Mouse (Mus musculus): Measurements from ENCODE around the gene Fignl1.
A peak's percentile ranks its signal among the peaks of the same experiment; 100 is the strongest.

Fignl1 gene

GRCm38 (mm10) chr11:11832755-11833084, 24.0 kb upstream of the Fignl1 start:
- DNase-seq (ENCODE audit: low spot score in 2 of 2) = no peak

GRCm38 (mm10) chr11:11831940-11832754, 23.4 kb upstream of the Fignl1 start:
- no peak for DNase-seq (ENCODE audit: low spot score in 2 of 2)

GRCm38 (mm10) chr11:11831526-11831925, 22.8 kb upstream of the Fignl1 start:
- DNase-seq (ENCODE audit: low spot score in 2 of 2) = no peak

- DNase-seq (ENCODE audit: low spot score in 2 of 2) = no peak
These were observed 22.2 kb upstream of the Fignl1 start for GRCm38 (mm10) chr11:11830884-11831495.

DNA sequence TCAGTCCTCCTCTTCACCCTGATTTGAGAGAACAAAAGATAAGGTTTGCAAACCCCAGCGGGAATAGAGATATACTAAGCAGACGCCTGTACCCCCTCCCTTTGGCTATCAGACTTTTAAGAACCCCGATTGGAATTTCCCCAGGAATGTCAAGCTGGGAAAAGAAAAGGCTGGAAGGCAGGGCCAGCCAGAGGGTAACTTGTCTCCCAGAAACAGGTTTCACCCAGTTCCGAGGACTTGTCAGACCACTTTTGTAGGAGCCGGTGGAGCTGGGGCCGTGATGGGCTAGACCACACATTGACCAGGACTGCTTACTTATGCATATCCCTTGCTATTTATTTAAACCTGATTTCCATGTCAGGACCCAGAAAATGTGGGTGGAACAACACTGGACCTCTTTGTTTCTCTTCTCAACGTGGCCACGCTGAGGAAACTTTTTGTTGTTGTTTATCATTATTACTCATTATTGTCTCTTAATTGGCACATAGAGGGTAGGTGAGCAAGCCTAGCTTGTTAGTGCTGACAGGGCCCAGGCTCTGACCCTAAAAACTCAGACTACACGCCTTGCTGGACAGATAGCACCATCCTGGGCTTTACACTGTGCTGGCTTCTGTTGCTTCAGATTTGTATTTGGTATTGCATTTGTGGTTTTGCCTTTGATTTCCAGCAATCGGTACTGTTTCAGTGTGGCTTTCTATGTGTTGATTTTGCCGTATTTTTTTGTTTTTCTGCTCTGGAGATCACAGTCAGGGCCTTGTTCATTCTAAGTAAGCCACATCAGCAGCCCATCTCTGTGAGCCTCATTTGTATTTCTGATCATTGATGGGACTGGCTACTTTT, 20.6 kb upstream of the Fignl1 start:
- DNase-seq (ENCODE audit: low spot score in 2 of 2) = no peak

DNA sequence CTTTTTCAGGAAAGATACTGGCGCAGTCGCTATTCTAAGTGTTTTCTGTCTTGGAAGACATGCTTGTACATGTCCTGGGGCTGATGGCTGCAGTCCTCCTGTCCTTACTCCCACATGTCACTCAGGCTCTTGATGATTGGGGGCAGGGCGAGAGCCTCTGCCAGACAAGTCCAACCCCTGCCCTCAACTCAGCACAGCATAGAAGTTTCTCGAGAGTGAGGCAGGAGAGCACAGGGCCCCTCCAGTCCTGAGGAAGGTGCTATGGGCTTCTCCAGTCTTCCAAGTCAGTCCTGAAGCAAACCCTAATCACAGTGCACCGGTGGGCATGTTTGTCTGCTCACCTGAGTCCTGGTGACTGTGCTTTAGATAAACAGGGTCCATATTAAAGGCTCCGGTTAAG, 20.0 kb upstream of the Fignl1 start:
- DNase-seq (ENCODE audit: low spot score in 2 of 2) = no peak

- no peak for DNase-seq (ENCODE audit: low spot score in 2 of 2)
These were observed 19.5 kb upstream of the Fignl1 start for GRCm38 (mm10) chr11:11828251-11828650.

DNA sequence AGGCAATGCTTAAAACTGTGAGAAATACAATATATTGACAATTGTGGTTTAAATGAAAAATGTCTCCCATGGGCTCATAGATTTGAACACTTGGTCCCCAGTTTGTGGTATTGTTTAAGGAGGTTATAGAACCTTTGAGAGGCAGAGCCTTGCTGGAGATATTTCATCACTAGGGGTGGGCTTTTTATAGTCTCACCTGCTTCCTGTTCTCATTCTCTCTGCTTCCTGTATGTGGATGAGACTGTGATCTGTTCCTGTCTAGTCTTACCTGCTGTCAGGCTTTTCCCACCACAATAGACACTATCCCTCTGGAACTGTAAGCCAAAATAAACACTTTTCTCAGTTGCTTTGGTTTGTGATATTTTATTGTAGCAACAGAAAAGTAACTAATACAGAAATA, 17.7 kb upstream of the Fignl1 start:
- no peak for DNase-seq (ENCODE audit: low spot score in 2 of 2)

DNA sequence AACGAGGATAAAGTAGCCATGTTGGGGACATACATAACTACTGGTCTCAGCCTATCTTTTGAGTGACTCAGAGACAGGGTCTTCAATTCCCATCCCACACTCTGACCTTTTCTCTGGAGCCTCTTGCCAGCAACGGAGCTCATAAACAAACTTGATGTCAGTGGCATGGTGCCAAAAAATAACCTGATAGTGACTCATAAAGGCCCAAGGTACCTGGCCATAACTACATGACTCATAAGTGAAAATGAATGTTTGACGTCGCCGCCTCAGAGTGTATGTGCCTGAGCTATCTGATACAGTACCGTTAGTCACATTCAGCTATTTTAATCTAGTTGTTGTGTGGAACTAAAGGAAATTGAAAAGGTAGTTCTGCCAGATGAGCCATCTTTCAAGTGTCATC, 16.9 kb upstream of the Fignl1 start:
- DNase-seq (ENCODE audit: low spot score in 2 of 2) = no peak

- no peak for DNase-seq (ENCODE audit: low spot score in 2 of 2)
These were observed 16.3 kb upstream of the Fignl1 start for GRCm38 (mm10) chr11:11824970-11825635.

DNA sequence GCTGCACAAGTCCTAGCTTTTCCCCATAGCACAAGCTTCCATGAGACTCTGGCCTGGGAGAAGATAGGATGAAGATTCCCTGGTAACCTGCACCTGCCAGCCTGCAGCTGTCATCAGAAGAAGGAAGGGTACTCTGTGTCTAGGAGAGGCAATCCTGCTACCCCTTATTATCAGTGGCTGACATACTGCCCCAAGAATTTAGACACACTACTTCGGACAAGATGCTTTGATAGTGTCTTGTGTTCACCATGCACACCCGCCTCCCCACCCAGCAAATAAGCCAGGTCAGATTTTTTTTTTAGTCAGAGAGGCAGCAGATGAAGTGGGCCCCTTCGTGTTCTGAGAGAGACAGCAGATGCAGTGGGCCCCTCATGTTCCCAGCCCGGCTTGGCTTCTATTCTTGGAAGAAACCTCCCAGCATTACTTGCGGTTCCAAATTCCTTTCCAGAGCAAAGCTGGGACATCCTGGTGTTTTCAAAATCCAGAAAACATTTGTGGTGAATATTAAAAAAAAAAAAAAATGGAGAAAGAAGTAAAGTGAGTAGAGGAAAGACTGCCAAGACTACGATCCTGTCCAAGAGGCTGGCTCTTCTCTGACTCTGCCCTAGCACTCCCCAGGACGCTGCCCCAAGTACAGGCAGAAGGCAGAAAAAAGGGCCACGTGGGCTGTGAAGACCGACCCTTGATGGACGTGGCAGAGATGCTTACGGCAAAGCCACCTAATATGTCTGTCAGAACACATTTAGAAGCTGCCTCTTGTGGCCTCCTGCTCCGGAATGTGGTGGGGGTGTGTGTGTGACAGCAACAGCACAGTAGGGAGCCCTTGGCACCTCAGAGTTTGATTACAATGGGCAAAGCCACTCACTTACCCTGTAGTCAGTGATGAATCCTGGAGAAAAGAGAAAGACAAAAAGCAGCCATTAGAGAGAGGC, 15.5 kb upstream of the Fignl1 start:
- no peak for DNase-seq (ENCODE audit: low spot score in 2 of 2)

GRCm38 (mm10) chr11:11822181-11823095, 13.7 kb upstream of the Fignl1 start:
- no peak for DNase-seq (ENCODE audit: low spot score in 2 of 2)

- DNase-seq (ENCODE audit: low spot score in 2 of 2) = no peak
These were observed 12.7 kb upstream of the Fignl1 start for GRCm38 (mm10) chr11:11821387-11821975.

GRCm38 (mm10) chr11:11820737-11821136, 12.0 kb upstream of the Fignl1 start:
- DNase-seq (ENCODE audit: low spot score in 2 of 2) = no peak

DNA sequence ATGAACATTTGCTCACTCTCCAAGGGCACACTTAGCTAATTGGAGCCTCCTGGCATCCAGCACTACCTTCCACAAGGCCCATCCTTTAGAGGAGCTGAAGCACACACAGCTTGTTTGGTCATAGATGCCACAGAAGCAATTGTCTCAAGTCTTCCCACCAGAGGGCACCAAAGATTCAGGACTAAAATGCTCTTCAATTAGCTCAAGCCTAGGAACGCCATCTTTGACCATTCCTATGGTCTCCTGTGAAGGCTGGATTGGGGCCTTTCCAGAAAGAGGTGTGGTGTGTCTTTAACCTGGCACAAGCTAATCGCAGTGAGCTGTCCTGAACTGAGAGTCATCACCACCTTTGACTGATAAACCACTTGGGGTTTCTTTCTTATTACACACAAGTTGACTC, 11.5 kb upstream of the Fignl1 start:
- DNase-seq (ENCODE audit: low spot score in 2 of 2) = peak; percentile 62 to 69

DNA sequence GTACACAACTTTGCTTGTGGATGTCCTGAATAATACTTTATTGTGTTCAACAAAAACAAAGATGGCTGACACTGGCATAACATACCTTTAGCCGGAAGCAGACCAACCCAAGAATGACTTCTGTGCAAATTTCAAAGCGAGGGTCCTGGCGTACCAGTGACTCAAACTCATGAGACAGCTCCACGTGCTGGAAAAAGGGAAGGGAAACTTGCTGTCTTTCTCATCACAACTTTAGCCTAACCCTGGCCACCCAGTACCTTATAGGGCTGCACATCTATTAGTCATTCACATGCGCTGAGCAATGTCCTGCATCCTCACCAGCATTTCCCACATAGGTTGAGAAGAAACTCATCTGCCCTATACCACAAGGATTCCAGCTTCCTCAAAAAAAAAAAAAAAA, 10.4 kb upstream of the Fignl1 start:
- DNase-seq (ENCODE audit: low spot score in 2 of 2) = no peak

- no peak for DNase-seq (ENCODE audit: low spot score in 2 of 2)
These were observed 10.0 kb upstream of the Fignl1 start for GRCm38 (mm10) chr11:11818797-11819196.

GRCm38 (mm10) chr11:11815737-11816136, 7.0 kb upstream of the Fignl1 start:
- DNase-seq (ENCODE audit: low spot score in 2 of 2) = no peak

DNA sequence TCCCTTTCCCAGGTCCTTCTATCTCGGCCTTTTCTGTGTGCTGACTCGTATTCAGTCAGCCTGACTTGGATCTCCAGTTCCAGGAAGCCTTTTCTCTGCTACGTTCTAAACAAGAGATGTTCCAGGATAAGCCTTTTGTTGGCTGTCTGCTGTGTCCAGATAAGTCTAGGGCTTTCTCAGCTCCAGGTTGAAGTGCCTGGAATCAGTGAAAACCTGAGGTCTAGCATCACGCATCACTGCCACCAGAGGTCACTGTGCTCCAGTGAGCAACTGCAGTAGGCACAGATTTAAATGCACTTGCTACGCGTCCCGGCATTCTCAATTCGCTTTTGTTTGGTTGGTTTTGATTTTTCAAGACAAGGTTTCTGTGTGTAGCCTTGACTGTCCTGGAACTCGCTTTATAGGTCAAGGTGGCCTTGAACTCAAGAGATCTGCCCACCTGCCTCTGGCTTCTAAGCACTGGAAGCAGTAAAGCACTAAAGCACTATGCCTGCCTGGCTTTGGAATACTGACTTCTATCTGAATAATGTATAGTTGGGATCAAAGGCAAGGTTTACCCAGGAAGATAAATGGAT, 3.2 kb upstream of the Fignl1 start:
- peak; percentile 42 to 60 for DNase-seq (ENCODE audit: low spot score in 2 of 2)

All from right cerebral cortex, postnatal 36 days (tissue).